Mouse (Mus musculus) mouse embryonic stem cell (cell line): ENCODE results near the gene Dnajc28.

Experiments
- in situ Hi-C, 2 experiments: fragments of 300-500 bp; cut with MboI; formaldehyde crosslinking; loops; 1 replicate in 1 of 2; 3 replicates in 1 of 2; pipeline ENCODE4 v1.14.3; 2019 to 2020; ENCODE audit warnings: low sequenced_read_pairs in 2 of 2, low pct_unique_long_range_greater_than_20kb in 1 of 2, mixed read lengths in 1 of 2; ENCODE audit not compliant: unreplicated experiment in 1 of 2

Dnajc28 gene

DNA sequence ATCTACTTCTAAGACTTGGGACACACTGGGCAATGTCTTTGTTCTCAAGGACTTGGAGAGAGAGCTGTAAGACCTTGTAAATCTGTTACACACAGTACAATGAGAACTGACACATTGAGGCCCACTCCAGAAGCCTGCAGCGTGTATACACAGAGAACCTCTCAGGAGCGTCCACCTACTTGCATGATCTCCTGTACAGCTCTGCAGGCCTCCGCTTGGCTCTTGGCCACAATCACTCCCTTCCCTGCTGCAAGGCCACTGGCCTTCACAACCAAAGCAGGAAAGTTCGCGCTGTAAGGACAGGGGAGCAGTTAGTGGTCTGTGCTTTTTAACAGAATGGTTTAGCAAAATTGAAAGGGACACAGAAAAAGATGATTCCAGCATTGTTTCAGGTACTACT lies 20.3 kb upstream of the Dnajc28 start:
- in situ Hi-C loops, result no loop called here

DNA sequence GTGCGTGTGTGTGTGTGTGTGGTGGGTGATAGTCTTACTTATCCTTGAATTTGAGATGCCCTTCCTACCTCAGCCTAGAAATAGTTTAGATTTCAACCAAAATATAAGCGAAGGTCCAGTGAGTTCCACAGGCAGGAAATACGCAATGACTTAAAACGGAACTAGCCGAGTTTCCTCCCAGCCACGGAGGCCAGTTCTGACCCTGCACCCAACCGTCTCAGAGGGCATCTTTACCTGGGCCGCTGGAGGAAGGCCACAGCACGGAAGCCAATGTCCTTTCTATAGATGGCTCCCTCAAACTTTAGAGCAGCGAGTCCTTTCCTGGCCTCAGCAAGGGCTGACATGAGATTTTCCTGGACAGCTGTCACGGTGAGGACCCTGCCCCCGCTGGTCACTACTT lies 14.8 kb upstream of the Dnajc28 start:
- in situ Hi-C loops, result no loop called here

DNA sequence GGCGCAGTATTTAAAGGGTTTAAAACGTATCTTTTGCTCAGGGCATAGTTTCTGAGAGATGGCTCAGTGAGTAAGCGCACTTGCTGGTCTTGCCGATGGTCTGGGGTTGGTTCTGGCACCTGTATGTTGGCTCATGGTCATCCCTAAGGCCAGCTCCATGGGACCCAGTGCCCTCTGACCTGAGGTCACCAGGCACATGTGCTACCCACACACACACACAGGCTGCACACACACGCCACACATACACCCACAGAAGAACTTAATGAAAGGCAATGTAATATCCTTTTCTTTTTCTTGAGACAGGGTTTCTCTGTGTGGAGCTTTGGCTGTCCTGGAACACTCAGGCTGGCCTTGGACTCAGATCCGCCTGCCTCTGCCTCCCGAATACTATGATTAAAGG lies 14.1 kb upstream of the Dnajc28 start:
- in situ Hi-C loops, result no loop called here

DNA sequence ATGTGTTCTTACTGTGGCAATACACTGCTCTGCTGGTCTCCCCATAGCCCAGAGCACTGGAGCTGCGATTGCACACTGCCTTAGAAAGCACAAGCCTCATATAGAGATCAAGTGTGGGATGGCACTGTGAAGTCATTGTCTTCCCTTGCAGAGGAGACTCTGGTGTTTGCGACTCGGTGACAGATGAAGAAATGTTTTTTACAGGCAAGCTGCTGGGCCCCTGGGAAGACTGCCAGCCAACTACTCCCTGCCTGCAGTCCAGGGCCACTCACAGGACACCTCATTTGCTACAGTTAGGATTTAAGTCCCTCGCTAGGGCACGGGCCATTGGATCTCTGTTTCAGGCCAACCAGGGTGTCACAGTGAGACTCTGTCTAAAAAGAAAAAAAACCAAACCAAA lies 13.6 kb upstream of the Dnajc28 start:
- in situ Hi-C loops, result no loop called here

DNA sequence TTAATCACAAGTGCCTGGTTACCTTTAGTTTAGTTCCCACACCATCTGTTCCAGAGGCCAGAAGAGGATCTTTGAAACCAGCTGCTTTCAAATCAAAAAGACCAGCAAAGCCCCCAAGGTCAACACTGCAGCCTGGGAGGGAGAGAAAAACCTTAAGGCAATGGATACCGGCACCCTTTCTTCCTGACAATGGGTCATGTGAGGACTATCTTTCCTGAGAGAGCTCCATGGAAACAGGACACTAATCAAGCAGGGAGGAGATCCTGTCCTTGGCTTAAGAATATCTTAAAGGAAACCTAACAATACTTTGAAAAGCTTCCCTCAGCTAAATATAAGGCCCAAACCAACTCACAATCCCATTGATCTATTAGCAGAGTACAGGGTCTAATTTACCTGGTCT lies 11.8 kb upstream of the Dnajc28 start:
- in situ Hi-C loops, result no loop called here

DNA sequence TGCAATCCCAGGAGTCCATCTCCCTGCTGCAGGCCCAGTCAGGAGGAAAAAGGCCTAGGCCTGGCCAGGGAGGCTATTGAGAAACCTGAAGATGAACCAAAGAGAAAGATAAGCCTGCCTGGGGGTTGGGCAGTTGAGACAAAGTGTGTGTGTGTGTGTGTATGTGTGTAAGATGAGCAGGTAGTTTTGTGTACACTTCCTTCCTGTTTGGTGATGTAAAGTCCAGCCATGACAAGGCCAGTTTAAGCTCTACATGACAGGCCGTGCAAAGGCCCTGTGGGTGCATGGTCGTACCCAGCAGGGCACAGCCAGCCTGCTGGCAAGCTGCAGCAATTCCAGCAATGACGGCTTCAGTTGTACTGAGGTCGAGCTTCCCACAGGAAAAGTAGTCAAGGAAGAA lies 10.9 kb upstream of the Dnajc28 start:
- in situ Hi-C loops, result no loop called here

DNA sequence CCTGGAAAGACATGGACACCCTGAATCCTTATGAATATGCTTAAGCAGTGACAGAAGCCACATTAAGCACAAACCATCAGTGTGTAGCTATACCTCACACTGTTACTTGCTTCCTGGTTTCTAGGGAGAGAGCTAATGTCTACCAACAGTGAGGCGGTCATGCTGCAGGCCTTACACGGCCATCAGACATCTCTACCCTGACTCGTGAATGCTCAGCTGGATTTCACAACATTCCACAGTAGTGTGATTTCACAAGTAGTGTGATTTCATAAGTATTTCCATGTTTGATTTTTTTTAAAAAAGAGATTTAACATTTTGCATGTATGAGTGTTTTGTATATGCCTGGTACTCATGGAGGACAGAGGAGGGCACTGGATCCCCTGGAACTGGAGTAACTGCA lies 9.8 kb upstream of the Dnajc28 start:
- in situ Hi-C loops, result no loop called here

DNA sequence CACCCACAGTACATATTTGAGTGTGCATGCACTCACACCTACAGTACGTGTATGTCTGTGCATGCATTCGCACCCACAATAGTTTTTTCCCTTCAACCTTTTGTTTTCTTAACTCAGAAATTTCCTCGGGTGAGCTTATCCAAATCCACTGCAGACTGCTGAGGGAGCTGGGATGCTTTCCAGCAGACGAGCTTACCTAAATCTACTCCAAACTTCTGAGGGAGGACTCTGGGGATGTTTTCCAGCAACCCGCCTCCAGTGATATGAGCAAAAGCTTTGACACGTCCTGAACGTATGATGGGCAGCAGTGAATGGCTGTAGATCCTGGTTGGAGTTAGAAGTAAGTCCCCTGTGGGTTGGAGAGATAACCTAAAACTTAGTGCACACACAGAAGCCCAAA lies 9.0 kb upstream of the Dnajc28 start:
- in situ Hi-C loops, result no loop called here

DNA sequence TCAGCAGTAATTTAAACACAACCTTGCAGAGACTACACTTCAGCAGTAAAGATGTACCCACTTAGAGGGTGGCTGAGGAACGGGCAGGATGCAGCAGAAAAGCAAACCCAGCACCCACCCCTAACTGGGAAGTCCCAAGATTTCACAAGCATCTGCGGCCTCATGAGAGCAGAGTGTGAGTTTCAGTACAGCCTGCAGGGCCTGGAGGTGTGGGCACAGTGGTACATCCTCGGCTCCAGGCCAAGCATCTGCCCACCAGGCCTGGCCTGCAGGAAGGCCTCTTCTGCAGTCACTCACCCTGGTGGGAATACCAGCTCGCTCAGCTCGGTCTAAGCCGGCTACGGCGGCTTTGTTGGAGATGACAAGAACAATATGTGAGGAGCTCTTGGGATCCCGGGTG lies 4.2 kb upstream of the Dnajc28 start:
- in situ Hi-C loops, result no loop called here

DNA sequence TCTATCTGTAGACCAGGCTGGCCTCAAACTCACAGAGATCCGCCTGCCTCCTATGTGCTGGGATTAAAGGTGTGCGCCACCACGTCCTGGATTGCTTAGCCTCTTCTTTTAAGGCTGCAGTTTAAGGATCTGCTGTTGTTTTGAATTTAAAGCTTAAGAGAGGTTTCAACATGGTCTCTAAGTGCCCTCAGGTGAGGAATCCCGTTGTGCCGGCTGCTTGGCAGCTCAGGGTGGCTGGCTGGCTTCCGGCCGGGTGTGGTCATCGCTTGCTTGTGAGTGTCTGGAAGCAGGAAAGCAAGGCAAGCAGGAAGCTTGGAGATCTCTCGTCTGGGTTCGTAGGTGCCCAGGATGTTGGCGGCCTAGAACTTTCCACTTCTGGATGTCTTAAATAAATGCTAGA lies 2.2 kb upstream of the Dnajc28 start:
- in situ Hi-C loops, result no loop called here

DNA sequence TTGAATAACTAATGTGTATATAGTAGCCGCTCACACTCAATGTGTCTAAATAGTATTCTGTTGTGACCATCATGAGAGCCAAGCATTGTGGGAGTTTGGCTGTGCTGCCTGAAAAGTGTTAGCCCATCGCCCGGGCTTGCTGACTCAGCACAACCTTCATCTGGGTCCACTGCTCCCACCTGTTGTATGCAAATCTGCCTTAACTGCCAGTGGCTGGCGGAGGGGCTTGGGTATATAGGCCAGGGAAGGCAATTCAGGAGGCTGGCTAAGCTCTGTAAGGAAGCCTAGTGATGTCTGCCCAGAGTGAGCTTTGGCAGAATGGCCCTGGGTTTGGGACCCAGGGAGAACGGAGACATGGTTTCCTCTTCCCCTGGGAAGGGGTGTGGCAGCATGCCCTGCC lies 1.4 kb upstream of the Dnajc28 start:
- in situ Hi-C loops, result no loop called here

DNA sequence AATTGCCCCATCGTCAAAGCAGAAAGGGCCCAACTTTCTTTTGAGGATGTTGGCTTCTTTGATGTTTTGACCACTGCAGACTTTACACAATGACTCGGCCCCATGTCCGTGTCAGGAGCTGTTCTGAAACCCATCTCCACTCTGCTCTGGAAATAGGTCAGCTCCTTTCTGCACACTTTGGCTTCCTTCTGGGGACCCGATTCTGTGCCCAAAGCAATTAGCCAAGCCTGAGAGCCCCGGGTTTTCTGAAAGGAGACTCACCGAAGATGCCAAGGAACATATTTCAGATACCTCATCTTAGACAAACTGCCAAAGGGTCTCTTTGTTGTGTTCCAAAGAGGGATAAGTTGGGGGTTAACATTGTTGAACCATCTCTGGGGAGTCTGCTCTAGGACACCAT lies 4.3 kb downstream of the Dnajc28 start:
- in situ Hi-C loops, result no loop called here

DNA sequence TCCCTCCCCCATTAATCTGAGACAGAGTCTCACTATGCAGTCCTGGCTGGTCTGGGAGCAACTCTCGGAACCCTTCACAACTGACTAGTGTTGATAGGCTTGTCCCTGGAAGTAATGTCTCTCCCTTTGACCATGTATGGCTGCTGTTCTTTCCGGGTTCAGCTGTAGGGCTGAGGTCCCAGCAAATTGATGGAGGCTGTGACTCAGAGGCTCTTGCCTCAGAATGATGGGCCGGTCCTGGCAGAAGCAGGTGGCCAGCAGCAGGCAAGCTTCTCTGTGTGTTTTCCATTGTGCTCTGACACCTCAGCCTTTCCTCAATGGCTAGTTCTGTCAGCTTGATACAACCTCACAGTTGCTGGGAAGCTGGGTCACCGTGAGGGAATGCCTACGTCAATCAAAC lies 6.3 kb downstream of the Dnajc28 start:
- in situ Hi-C loops, result no loop called here

DNA sequence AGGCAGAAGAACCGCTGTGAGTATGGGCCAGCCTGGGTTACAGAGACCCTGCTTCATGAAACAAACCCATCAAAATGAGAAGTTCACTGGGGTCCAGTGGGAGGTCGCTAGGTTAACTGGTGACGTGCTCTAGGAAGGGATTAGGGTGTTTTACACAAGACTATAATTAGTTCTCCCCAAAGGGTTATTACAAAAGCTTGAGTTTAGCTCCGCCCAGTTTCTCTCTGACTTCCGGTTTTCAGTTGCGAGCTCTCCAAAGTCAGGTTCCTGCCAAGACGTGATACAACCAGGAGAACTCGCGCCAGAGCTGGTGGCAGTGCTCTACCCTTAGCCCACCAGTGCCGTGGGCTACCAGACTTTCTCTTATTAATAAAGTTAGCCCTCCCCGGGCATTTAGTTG lies 7.6 kb downstream of the Dnajc28 start:
- in situ Hi-C loops, result no loop called here

DNA sequence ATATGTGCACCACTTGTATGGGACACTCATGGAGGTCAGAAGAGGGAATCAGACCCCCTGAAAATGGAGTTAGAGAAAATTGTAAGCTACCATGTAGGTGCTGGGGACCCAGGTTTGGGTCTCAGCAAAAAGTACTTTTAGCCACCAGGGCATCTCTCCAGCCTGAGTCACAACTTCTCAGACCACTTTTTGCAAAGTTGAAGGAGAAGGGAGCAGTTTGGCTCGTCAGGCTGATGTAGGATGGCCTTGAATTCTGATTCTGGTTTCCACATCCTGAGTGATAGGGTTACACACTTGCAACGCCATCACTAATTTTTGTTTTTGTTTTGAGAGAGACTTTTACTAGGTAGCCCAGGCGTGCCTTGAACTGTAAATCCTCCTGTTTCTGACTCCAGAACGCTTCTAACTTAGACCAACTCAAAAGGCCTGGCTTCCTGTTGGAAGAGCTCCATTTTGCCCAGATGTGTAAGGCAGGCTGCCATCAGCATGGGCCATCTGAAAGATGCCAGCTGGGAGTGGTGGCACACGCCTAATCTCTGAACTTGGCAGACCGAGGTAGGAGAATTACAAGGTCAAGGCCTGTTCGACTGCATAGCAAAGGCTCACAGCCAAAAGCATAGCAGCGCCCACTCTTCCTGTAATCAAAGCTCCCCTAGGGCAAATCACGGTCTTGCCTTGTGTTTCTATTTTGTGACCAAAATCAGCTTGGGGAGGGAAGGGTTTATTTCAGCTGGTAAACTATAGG lies 9.2 kb downstream of the Dnajc28 start:
- in situ Hi-C loops, result no loop called here

DNA sequence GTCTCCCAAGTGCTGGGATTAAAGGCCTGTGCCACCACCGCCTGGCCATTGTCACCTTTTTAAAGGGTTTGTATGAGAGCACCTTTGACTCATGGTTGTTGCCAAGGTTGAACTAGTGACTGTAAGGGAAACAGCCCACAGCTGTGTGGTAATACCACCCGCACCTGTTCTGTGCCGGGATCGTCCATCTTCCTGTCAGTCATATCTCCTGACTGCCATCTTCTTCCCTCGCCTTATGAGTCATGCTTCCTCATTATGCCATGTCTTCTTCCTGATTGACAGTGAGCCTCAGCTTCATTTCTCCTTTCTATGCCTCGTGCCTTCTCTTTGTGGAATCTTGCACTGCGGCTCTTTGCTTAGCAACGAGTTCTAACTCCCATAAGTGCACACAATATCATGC lies 11.9 kb downstream of the Dnajc28 start:
- in situ Hi-C loops, result no loop called here

DNA sequence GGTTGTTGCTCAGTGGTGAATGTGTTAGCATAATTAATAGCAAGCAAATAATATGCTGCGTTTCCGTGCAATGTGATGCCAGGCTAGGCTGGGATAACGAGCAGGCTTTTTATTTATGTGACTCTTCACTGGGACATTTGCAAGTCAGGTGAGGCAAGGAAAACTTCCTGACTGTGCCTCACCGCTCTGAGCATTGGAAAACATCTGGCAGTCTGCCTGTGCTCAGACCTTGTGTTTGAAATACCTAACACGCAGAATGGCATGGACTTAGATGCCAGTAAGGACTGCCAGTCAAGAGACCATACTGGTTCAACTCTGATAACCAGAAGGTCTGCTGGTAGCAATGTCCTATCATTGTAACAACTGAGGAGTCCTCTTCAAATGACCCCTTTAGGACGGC lies 13.7 kb downstream of the Dnajc28 start:
- in situ Hi-C loops, result no loop called here

DNA sequence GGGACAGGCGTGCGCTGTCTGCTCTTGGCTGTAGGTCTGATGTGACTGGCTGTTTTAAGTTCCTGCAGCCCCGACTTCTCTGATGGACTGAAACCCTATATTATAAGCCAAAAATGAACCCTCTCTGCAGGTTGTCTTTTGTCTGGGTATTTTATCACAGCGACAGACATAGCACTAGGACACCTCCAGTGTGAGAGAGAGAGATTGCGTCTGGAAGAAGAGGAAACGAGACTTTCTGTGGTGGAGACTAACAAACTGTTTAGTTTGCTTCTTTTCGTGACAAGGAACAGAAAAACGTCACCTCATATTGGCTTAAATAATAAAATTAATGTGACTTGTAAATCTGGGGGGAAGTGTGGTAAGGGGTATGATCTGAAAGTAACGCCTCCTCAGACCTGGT lies 17.1 kb downstream of the Dnajc28 start:
- in situ Hi-C loops, result no loop called here

DNA sequence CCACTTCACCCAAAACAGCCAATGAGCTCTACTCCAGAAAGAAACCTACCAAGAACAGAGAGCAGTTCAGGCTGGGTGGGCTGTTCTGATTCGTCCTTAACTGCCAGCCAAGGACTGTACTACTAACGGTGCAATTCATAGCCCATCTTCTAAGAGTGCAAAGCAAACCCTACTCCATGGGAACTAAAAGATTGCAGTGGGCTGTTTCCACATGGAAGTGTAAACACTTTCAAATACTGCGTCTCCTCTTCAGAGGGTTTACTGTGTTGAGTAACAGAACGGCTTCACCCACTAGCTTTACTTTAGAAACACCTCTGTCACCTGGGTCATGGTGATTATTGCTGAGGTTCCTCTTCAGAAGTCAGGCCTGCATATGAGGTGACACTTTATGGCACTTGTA lies 17.7 kb downstream of the Dnajc28 start:
- in situ Hi-C loops, result no loop called here

DNA sequence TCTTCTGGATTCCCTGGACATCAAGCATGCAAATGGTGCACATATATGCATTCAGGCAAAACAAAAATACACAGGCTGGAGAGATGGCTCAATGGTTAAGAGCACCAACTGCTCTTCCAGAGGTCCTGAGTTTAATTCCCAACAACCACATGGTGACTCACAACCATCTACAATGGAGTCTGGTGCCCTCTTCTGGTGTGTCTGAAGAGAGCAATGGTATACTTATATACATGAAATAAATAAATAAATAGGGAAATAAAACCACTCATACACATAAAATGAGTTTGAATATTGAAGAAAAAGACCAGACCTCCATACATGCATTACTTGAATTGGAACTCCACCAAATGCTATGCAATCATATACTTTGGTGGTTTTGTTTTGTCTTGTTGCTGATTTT lies 19.6 kb downstream of the Dnajc28 start:
- in situ Hi-C loops, result no loop called here

DNA sequence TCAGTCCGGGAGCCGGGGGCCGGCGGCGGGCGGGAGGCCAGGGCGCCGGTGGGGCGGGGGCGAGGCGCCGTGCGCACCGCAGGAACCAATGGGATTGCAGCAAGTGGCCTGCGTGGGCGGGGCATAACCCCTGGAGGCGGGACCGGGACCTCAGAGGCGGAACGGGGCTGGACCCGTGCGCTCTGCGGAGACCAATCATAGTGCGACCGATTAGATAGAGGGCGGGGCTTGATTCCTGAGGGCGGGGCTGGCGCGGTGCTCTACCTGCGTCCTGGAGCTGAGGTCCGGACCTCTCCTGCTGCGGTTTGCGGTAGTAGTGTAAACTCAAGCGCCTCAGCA lies 21.2 kb downstream of the Dnajc28 start, which contains the start of gene Tmem50b:
Gene Tmem50b, minus strand, starts transcription at position 129 of the 339 bp plus-strand sequence.
- in situ Hi-C loops, result no loop called here
